Mouse (Mus musculus) G1E (cell line): Measurements from ENCODE around the gene Tbxas1.

Experiments used
- CTCF ChIP-seq: IDR thresholded peaks from 2 replicates; pipeline ENCODE4 v1.5.1; 2012; ENCODE audit warnings: low read depth, low read length, inconsistent platforms, mixed read lengths
- GATA1 ChIP-seq: IDR thresholded peaks from 2 replicates; pipeline ENCODE4 v1.6.1; 2012; ENCODE audit warnings: borderline replicate concordance, low read length, inconsistent platforms, mixed read lengths
- GATA2 ChIP-seq: IDR thresholded peaks from 2 replicates; pipeline ENCODE4 v1.6.1; 2012; ENCODE audit warnings: low read depth, low read length, inconsistent platforms, borderline replicate concordance
- POLR2AphosphoS5 ChIP-seq: IDR thresholded peaks from 2 replicates; pipeline ENCODE4 v1.6.1; 2012; ENCODE audit warnings: low read depth, low read length, inconsistent platforms; ENCODE audit not compliant: insufficient replicate concordance
- TAL1 ChIP-seq: conservative IDR thresholded peaks from 2 replicates; pipeline ENCODE4 v1.6.1; 2012; ENCODE audit warnings: low read depth, low read length, inconsistent platforms, mixed read lengths

DNA sequence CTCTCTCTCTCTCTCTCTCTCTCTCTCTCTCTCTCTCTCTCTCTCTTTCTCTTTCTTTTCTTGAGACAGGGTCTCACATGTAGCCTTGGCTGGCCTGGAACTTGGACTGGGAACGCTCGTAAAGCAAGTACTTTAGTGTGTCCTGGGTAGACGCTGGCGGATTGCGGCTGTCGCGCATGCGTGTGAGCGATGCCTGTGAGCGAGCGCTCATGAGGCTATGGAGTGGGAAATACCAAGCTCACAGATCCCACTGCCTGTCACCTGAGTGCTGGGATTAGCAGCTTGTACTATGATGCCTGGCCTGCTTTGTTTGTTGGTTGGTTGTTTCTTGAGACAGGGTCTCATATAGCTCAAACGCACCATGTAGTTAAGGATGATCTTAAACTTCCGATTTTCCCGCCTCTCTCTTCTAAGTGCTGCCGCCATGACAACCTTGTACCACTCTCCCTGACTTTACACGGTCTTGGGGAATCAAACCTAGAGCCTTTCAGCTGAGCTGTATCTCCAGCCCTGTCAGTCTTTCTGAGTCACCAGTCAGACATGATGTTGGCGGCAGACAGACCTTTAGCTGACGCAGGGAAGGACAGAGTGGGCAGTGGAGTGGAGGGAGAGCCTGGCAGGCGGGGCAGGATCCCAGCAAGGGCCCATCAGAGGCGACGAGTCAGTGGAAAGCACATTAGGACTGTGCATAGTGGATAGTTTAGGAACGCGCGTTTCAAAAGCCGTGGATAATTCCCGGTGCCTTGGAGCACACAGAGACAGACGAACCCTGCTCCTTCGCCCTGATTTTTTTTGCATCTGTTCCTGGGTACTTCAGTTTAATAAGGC lies 51.1 kb downstream of the Tbxas1 start:
- no peak for TF ChIP-seq CTCF
- no peak for TF ChIP-seq GATA2
- TF ChIP-seq GATA1, result no peak
- TF ChIP-seq TAL1, result no peak
- no peak for TF ChIP-seq POLR2AphosphoS5
